Mouse (Mus musculus) urinary bladder, adult 2 months (tissue): ENCODE measurements around the gene Stk39. TPM values are rescaled to one million over a fixed set of nuclear protein-coding genes. Genes with fewer than 3 reads are reported as not detected.
A peak's percentile ranks its signal among the peaks of the same experiment; 100 is the strongest.

Experiments
- DNase-seq: peaks from one replicate; pipeline ENCODE4 v3.0.0; 2022; ENCODE audit warnings: low spot score
- polyA plus RNA-seq: library from polyadenylated mRNA; depleted of rRNA; stranded (reverse); fragments of >200 nt; gene quantifications from 2 replicates; pipeline ENCODE4 v1.2.3, GENCODE M21; 2012

The Stk39 gene
- polyA plus RNA-seq, 1 experiment = 22.7 TPM

- DNase-seq = no peak
Observed at GRCm38 (mm10) chr2:68382394-68383059, 89.5 kb downstream of the Stk39 start.

GRCm38 (mm10) chr2:68381881-68382280 lies 90.2 kb downstream of the Stk39 start:
- no peak for DNase-seq

GRCm38 (mm10) chr2:68381205-68381604 lies 90.9 kb downstream of the Stk39 start:
- no peak for DNase-seq

GRCm38 (mm10) chr2:68379631-68380030 lies 92.4 kb downstream of the Stk39 start:
- DNase-seq = no peak

GRCm38 (mm10) chr2:68378319-68378718 lies 93.7 kb downstream of the Stk39 start:
- DNase-seq = no peak

GRCm38 (mm10) chr2:68377251-68377681 lies 94.8 kb downstream of the Stk39 start:
- no peak for DNase-seq

GRCm38 (mm10) chr2:68376660-68377059 lies 95.4 kb downstream of the Stk39 start:
- no peak for DNase-seq

- DNase-seq = no peak
Observed at GRCm38 (mm10) chr2:68374202-68374601, 97.9 kb downstream of the Stk39 start.

- no peak for DNase-seq
Observed at GRCm38 (mm10) chr2:68371912-68372311, 100.2 kb downstream of the Stk39 start.

- no peak for DNase-seq
Observed at GRCm38 (mm10) chr2:68370326-68370725, 101.7 kb downstream of the Stk39 start.

- no peak for DNase-seq
Observed at GRCm38 (mm10) chr2:68369080-68369479, 103.0 kb downstream of the Stk39 start.

GRCm38 (mm10) chr2:68367944-68368343 lies 104.1 kb downstream of the Stk39 start:
- DNase-seq = no peak

GRCm38 (mm10) chr2:68366897-68367193 lies 105.2 kb downstream of the Stk39 start:
- no peak for DNase-seq

GRCm38 (mm10) chr2:68366091-68366896 lies 105.8 kb downstream of the Stk39 start:
- no peak for DNase-seq

- DNase-seq = no peak
Observed at GRCm38 (mm10) chr2:68365504-68365903, 106.6 kb downstream of the Stk39 start.

GRCm38 (mm10) chr2:68364181-68364900 lies 107.7 kb downstream of the Stk39 start:
- no peak for DNase-seq

GRCm38 (mm10) chr2:68363159-68363558 lies 108.9 kb downstream of the Stk39 start:
- DNase-seq = no peak

- DNase-seq = no peak
Observed at GRCm38 (mm10) chr2:68361701-68362100, 110.4 kb downstream of the Stk39 start.

GRCm38 (mm10) chr2:68350621-68351020 lies 121.4 kb downstream of the Stk39 start:
- DNase-seq = no peak

GRCm38 (mm10) chr2:68349593-68350383 lies 122.3 kb downstream of the Stk39 start:
- peak; percentile 43 for DNase-seq

- DNase-seq = no peak
Observed at GRCm38 (mm10) chr2:68348966-68349365, 123.1 kb downstream of the Stk39 start.
